Comparison of ENCODE assay signal across 25 mouse cellular contexts in genomic region chr3:66408791-66409190, GRCm38 (mm10).
"Had no signal": no experiment of that assay in that cellular context is flagged by ENCODE, and none has a peak within 500 bp of the region (broad histone marks: within the 10 kb centered on the region; RNA-seq: fewer than 3 reads in every experiment).

No protein-coding gene starts in this region.

- H3K9me3 ChIP-seq: hindbrain, embryonic 13.5 days; hindbrain, embryonic 15.5 days; kidney, embryonic 15.5 days; limb, embryonic 13.5 days; limb, embryonic 15.5 days; liver, embryonic 13.5 days; liver, embryonic 15.5 days had no signal

- ATAC-seq: hindbrain, postnatal 0 days; intestine, embryonic 16.5 days; liver, postnatal 0 days had no signal

- H3K4me3 ChIP-seq: gastrocnemius, adult 2 months; hindbrain, embryonic 13.5 days; hindbrain, embryonic 15.5 days; kidney, embryonic 15.5 days; limb, embryonic 13.5 days; limb, embryonic 15.5 days; liver, embryonic 13.5 days; liver, embryonic 15.5 days had no signal

- H3K27me3 ChIP-seq: liver, embryonic 13.5 days; liver, embryonic 15.5 days had no signal

- H3K4me1 ChIP-seq: liver, embryonic 13.5 days; liver, embryonic 15.5 days had no signal

- H3K36me3 ChIP-seq: hindbrain, embryonic 13.5 days; hindbrain, embryonic 15.5 days; kidney, embryonic 15.5 days; limb, embryonic 13.5 days; limb, embryonic 15.5 days; liver, embryonic 13.5 days; liver, embryonic 15.5 days had no signal

- H3K4me2 ChIP-seq: heart, embryonic 11.5 days; hindbrain, embryonic 13.5 days; hindbrain, embryonic 15.5 days; kidney, embryonic 15.5 days; limb, embryonic 13.5 days; limb, embryonic 15.5 days; liver, embryonic 13.5 days; liver, embryonic 15.5 days had no signal

- H3K9ac ChIP-seq: hindbrain, embryonic 13.5 days; hindbrain, embryonic 15.5 days; kidney, embryonic 15.5 days; limb, embryonic 13.5 days; limb, embryonic 15.5 days; liver, embryonic 13.5 days; liver, embryonic 15.5 days; liver, postnatal 0 days had no signal

- H3K27ac ChIP-seq: gastrocnemius, adult 2 months; hindbrain, embryonic 13.5 days; hindbrain, embryonic 15.5 days; hindbrain, postnatal 0 days; kidney, embryonic 15.5 days; kidney, postnatal 0 days; limb, embryonic 13.5 days; limb, embryonic 15.5 days; liver, embryonic 13.5 days; liver, embryonic 15.5 days had no signal

- DNase-seq: gastrocnemius, adult 2 months; gastrocnemius, postnatal 10 days; gastrocnemius, postnatal 25 days; heart, adult 18-20 months; heart, postnatal 10 days; heart, postnatal 4 days; kidney, adult 11 months; kidney, adult 2 months; kidney, adult 9 months; kidney, postnatal 14 days; kidney, postnatal 36 days; layer of hippocampus, adult 9-11 months; layer of hippocampus, postnatal 36 days; liver, embryonic 13.5 days; liver, postnatal 0 days had no signal
